Mouse (Mus musculus): ENCODE measurements around the gene Nck1. TPM values are rescaled to one million over a fixed set of nuclear protein-coding genes. Genes with fewer than 3 reads are reported as not detected.

The Nck1 gene
- polyA plus RNA-seq, 1 experiment from 2014 or later, result 42.4 TPM

Other genes with a start within 250 kb of the Nck1 start
- gene Il20rb, start 59.3 kb downstream of the Nck1 start, polyA plus RNA-seq (2015; fragmentation: Nextera tagmentation; extraction: Ambion mirVana), result 0.50 and 0.86 TPM in 2 replicates
- 5.6 and 8.5 TPM in 2 replicates for gene Slc35g2, start 25.0 kb upstream of the Nck1 start, polyA plus RNA-seq (2015; fragmentation: Nextera tagmentation; extraction: Ambion mirVana)
- 36.0 and 42.1 TPM in 2 replicates for gene Stag1, start 51.7 kb upstream of the Nck1 start, polyA plus RNA-seq (2015; fragmentation: Nextera tagmentation; extraction: Ambion mirVana)

All from forebrain, embryonic 15.5 days (tissue).